Mouse (Mus musculus): ENCODE data around the gene Ramac. TPM values are rescaled to one million over a fixed set of nuclear protein-coding genes. Genes with fewer than 3 reads are reported as not detected.

Ramac gene
- polyA plus RNA-seq (2012; rRNA removed; ENCODE audit: low replicate concordance): 11.1 and 11.3 TPM in 2 replicates

GRCm38 (mm10) chr7:81762180-81763109, at the start of gene Ramac:
Gene Ramac, plus strand, starts transcription at chr7:81762925.

GRCm38 (mm10) chr7:81789095-81789757, 26.5 kb downstream of the Ramac start, which contains the start of gene 3110040N11Rik:
Gene 3110040N11Rik, minus strand, starts transcription at chr7:81789478.

Other genes with a start within 250 kb of the Ramac start
- gene Fsd2, start 196.0 kb upstream of the Ramac start, polyA plus RNA-seq (2012; rRNA removed; ENCODE audit: low replicate concordance): 3.6 and 18.8 TPM in 2 replicates
- 20.3 and 21.0 TPM in 2 replicates for gene Whamm, start 191.7 kb upstream of the Ramac start, polyA plus RNA-seq (2012; rRNA removed; ENCODE audit: low replicate concordance)
- 3.3 and 4.8 TPM in 2 replicates for gene Homer2, start 55.4 kb upstream of the Ramac start, polyA plus RNA-seq (2012; rRNA removed; ENCODE audit: low replicate concordance)
- gene 3110040N11Rik, start 26.6 kb downstream of the Ramac start, polyA plus RNA-seq (2012; rRNA removed; ENCODE audit: low replicate concordance): 38.2 and 51.6 TPM in 2 replicates
- gene Btbd1, start 66.5 kb downstream of the Ramac start, polyA plus RNA-seq (2012; rRNA removed; ENCODE audit: low replicate concordance): 35.0 and 35.4 TPM in 2 replicates
- gene Gm10160, start 92.9 kb downstream of the Ramac start, polyA plus RNA-seq (2012; rRNA removed; ENCODE audit: low replicate concordance): not detected in 2 replicates
- 54.5 and 69.7 TPM in 2 replicates for gene Tm6sf1, start 96.1 kb downstream of the Ramac start, polyA plus RNA-seq (2012; rRNA removed; ENCODE audit: low replicate concordance)
- gene Hdgfl3, start 171.5 kb downstream of the Ramac start, polyA plus RNA-seq (2012; rRNA removed; ENCODE audit: low replicate concordance): 1.5 and 7.0 TPM in 2 replicates
- gene Bnc1, start 229.4 kb downstream of the Ramac start, polyA plus RNA-seq (2012; rRNA removed; ENCODE audit: low replicate concordance): 0.99 and 4.2 TPM in 2 replicates